Mouse (Mus musculus): ENCODE results near the gene Iqcn.

Gene Iqcn

GRCm38 (mm10) chr8:70678679-70679078 is 24.6 kb upstream of the Iqcn start:
- DNase-seq (ENCODE audit: low read depth, low spot score) = no peak

GRCm38 (mm10) chr8:70679404-70679803 is 23.9 kb upstream of the Iqcn start:
- DNase-seq (ENCODE audit: low read depth, low spot score) = no peak

GRCm38 (mm10) chr8:70680039-70680438 is 23.2 kb upstream of the Iqcn start:
- no peak for DNase-seq (ENCODE audit: low read depth, low spot score)

GRCm38 (mm10) chr8:70681410-70681809 is 21.8 kb upstream of the Iqcn start:
- peak; percentile 56 for DNase-seq (ENCODE audit: low read depth, low spot score)

GRCm38 (mm10) chr8:70682193-70682592 is 21.1 kb upstream of the Iqcn start:
- DNase-seq (ENCODE audit: low read depth, low spot score) = peak; percentile 89

GRCm38 (mm10) chr8:70682692-70683091 is 20.6 kb upstream of the Iqcn start:
- no peak for DNase-seq (ENCODE audit: low read depth, low spot score)

GRCm38 (mm10) chr8:70684291-70684690 is 19.0 kb upstream of the Iqcn start:
- DNase-seq (ENCODE audit: low read depth, low spot score) = no peak

- DNase-seq (ENCODE audit: low read depth, low spot score) = peak; percentile 89
Measured at GRCm38 (mm10) chr8:70687576-70687975, 15.7 kb upstream of the Iqcn start.

GRCm38 (mm10) chr8:70688136-70688535 is 15.1 kb upstream of the Iqcn start:
- no peak for DNase-seq (ENCODE audit: low read depth, low spot score)

GRCm38 (mm10) chr8:70689892-70690390 is 13.3 kb upstream of the Iqcn start:
- DNase-seq (ENCODE audit: low read depth, low spot score) = no peak

- DNase-seq (ENCODE audit: low read depth, low spot score) = no peak
Measured at GRCm38 (mm10) chr8:70691230-70691629, 12.0 kb upstream of the Iqcn start.

- DNase-seq (ENCODE audit: low read depth, low spot score) = no peak
Measured at GRCm38 (mm10) chr8:70691727-70692231, 11.5 kb upstream of the Iqcn start.

- DNase-seq (ENCODE audit: low read depth, low spot score) = no peak
Measured at GRCm38 (mm10) chr8:70693636-70694035, 9.6 kb upstream of the Iqcn start.

- DNase-seq (ENCODE audit: low read depth, low spot score) = peak; percentile 73
Measured at GRCm38 (mm10) chr8:70695318-70696018, 7.8 kb upstream of the Iqcn start.

- peak; percentile 89 for DNase-seq (ENCODE audit: low read depth, low spot score)
Measured at GRCm38 (mm10) chr8:70696019-70696885, 7.0 kb upstream of the Iqcn start.

- no peak for DNase-seq (ENCODE audit: low read depth, low spot score)
Measured at GRCm38 (mm10) chr8:70696946-70697345, 6.3 kb upstream of the Iqcn start.

GRCm38 (mm10) chr8:70697366-70698250 is 5.6 kb upstream of the Iqcn start:
- DNase-seq (ENCODE audit: low read depth, low spot score) = no peak

- DNase-seq (ENCODE audit: low read depth, low spot score) = peak; percentile 100
Measured at GRCm38 (mm10) chr8:70698310-70699109, 4.7 kb upstream of the Iqcn start, which contains the start of gene Jund. TSS of gene Jund (plus strand) at chr8:70698949.

GRCm38 (mm10) chr8:70699116-70699833 is 4.0 kb upstream of the Iqcn start:
- no peak for DNase-seq (ENCODE audit: low read depth, low spot score)
